Mouse (Mus musculus): ENCODE measurements around the gene Wif1. TPM values are rescaled to one million over a fixed set of nuclear protein-coding genes. Genes with fewer than 3 reads are reported as not detected.

The Wif1 gene
- polyA plus RNA-seq, 1 experiment from 2014 or later: 0.57 TPM

GRCm38 (mm10) chr10:121062704-121063103 is 28.9 kb downstream of the Wif1 start:
- Histone ChIP-seq H3K4me2 (ENCODE audit: low read depth, low read length) (no peak overlapping the region), H3K4me1 (ENCODE audit: control insufficient read depth, insufficient read depth, low read length) (peaks cover 5% of the 10 kb centered on the region; the same call in 1 of the 2 replicates), H3K27ac (ENCODE audit: low read length) (no peak overlapping the region), H3K9me3 (ENCODE audit: control insufficient read depth, low read length) (no peaks in the 10 kb centered on the region), H3K4me3 (ENCODE audit: low read length) (no peak overlapping the region), H3K9ac (ENCODE audit: low read depth, low read length) (no peak overlapping the region), H3K27me3 (replicated peaks; ENCODE audit: control insufficient read depth, insufficient read depth, low read length) (no peaks in the 10 kb centered on the region), H3K36me3 (ENCODE audit: control insufficient read depth, insufficient read depth, low read length) (no peaks in the 10 kb centered on the region)
- WGBS: 93% methylated on average over 8 of the region's 8 CpGs
- no peak for ATAC-seq

- no peak overlapping the region for H3K27ac ChIP-seq (ENCODE audit: low read length)
- no peaks in the 10 kb centered on the region for H3K27me3 ChIP-seq (replicated peaks; ENCODE audit: control insufficient read depth, insufficient read depth, low read length)
- H3K36me3 ChIP-seq (ENCODE audit: control insufficient read depth, insufficient read depth, low read length): no peaks in the 10 kb centered on the region
- no peaks in the 10 kb centered on the region for H3K4me1 ChIP-seq (ENCODE audit: control insufficient read depth, insufficient read depth, low read length)
- ATAC-seq: no peak
- 65% methylated on average over 7 of the region's 7 CpGs for WGBS
- no peak overlapping the region for H3K4me2 ChIP-seq (ENCODE audit: low read depth, low read length)
- H3K4me3 ChIP-seq (ENCODE audit: low read length): no peak overlapping the region
- H3K9me3 ChIP-seq (ENCODE audit: control insufficient read depth, low read length): no peaks in the 10 kb centered on the region
- H3K9ac ChIP-seq (ENCODE audit: low read depth, low read length): no peak overlapping the region
These were observed 33.7 kb downstream of the Wif1 start for GRCm38 (mm10) chr10:121067416-121067951.

GRCm38 (mm10) chr10:121068003-121068402 is 34.2 kb downstream of the Wif1 start:
- H3K27me3 ChIP-seq (replicated peaks; ENCODE audit: control insufficient read depth, insufficient read depth, low read length): no peaks in the 10 kb centered on the region
- H3K4me2 ChIP-seq (ENCODE audit: low read depth, low read length): no peak overlapping the region
- no peak overlapping the region for H3K4me3 ChIP-seq (ENCODE audit: low read length)
- 48% methylated on average over 1 of the region's 1 CpGs for WGBS
- ATAC-seq: no peak
- no peaks in the 10 kb centered on the region for H3K4me1 ChIP-seq (ENCODE audit: control insufficient read depth, insufficient read depth, low read length)
- no peak overlapping the region for H3K27ac ChIP-seq (ENCODE audit: low read length)
- H3K9ac ChIP-seq (ENCODE audit: low read depth, low read length): no peak overlapping the region
- no peaks in the 10 kb centered on the region for H3K36me3 ChIP-seq (ENCODE audit: control insufficient read depth, insufficient read depth, low read length)
- no peaks in the 10 kb centered on the region for H3K9me3 ChIP-seq (ENCODE audit: control insufficient read depth, low read length)

- Histone ChIP-seq H3K4me2 (ENCODE audit: low read depth, low read length) (no peak overlapping the region), H3K4me1 (ENCODE audit: control insufficient read depth, insufficient read depth, low read length) (no peaks in the 10 kb centered on the region), H3K27ac (ENCODE audit: low read length) (no peak overlapping the region), H3K9ac (ENCODE audit: low read depth, low read length) (no peak overlapping the region), H3K36me3 (ENCODE audit: control insufficient read depth, insufficient read depth, low read length) (no peaks in the 10 kb centered on the region), H3K27me3 (replicated peaks; ENCODE audit: control insufficient read depth, insufficient read depth, low read length) (no peaks in the 10 kb centered on the region), H3K9me3 (ENCODE audit: control insufficient read depth, low read length) (no peaks in the 10 kb centered on the region), H3K4me3 (ENCODE audit: low read length) (no peak overlapping the region)
- WGBS: 73% methylated on average over 7 of the region's 7 CpGs
- no peak for ATAC-seq
These were observed 37.0 kb downstream of the Wif1 start for GRCm38 (mm10) chr10:121070742-121071141.

- 71% methylated on average over 9 of the region's 9 CpGs for WGBS
- Histone ChIP-seq H3K27me3 (replicated peaks; ENCODE audit: control insufficient read depth, insufficient read depth, low read length) (no peaks in the 10 kb centered on the region), H3K9ac (ENCODE audit: low read depth, low read length) (no peak overlapping the region), H3K36me3 (ENCODE audit: control insufficient read depth, insufficient read depth, low read length) (no peaks in the 10 kb centered on the region), H3K9me3 (ENCODE audit: control insufficient read depth, low read length) (no peaks in the 10 kb centered on the region), H3K4me1 (ENCODE audit: control insufficient read depth, insufficient read depth, low read length) (no peaks in the 10 kb centered on the region), H3K4me3 (ENCODE audit: low read length) (no peak overlapping the region), H3K27ac (ENCODE audit: low read length) (no peak overlapping the region), H3K4me2 (ENCODE audit: low read depth, low read length) (no peak overlapping the region)
- no peak for ATAC-seq
These were observed 46.7 kb downstream of the Wif1 start for GRCm38 (mm10) chr10:121080500-121080899.

GRCm38 (mm10) chr10:121082881-121083280 is 49.1 kb downstream of the Wif1 start:
- Histone ChIP-seq H3K4me3 (ENCODE audit: low read length) (no peak overlapping the region), H3K36me3 (ENCODE audit: control insufficient read depth, insufficient read depth, low read length) (no peaks in the 10 kb centered on the region), H3K27ac (ENCODE audit: low read length) (no peak overlapping the region), H3K9me3 (ENCODE audit: control insufficient read depth, low read length) (no peaks in the 10 kb centered on the region), H3K9ac (ENCODE audit: low read depth, low read length) (no peak overlapping the region), H3K4me1 (ENCODE audit: control insufficient read depth, insufficient read depth, low read length) (no peaks in the 10 kb centered on the region), H3K4me2 (ENCODE audit: low read depth, low read length) (no peak overlapping the region), H3K27me3 (replicated peaks; ENCODE audit: control insufficient read depth, insufficient read depth, low read length) (no peaks in the 10 kb centered on the region)
- ATAC-seq: no peak
- WGBS: 88% methylated on average over 4 of the region's 4 CpGs

GRCm38 (mm10) chr10:121083512-121083911 is 49.8 kb downstream of the Wif1 start:
- H3K4me2 ChIP-seq (ENCODE audit: low read depth, low read length): no peak overlapping the region
- no peak overlapping the region for H3K9ac ChIP-seq (ENCODE audit: low read depth, low read length)
- H3K4me1 ChIP-seq (ENCODE audit: control insufficient read depth, insufficient read depth, low read length): no peaks in the 10 kb centered on the region
- H3K27me3 ChIP-seq (replicated peaks; ENCODE audit: control insufficient read depth, insufficient read depth, low read length): no peaks in the 10 kb centered on the region
- H3K27ac ChIP-seq (ENCODE audit: low read length): no peak overlapping the region
- 67% methylated on average over 10 of the region's 10 CpGs for WGBS
- H3K9me3 ChIP-seq (ENCODE audit: control insufficient read depth, low read length): no peaks in the 10 kb centered on the region
- no peak overlapping the region for H3K4me3 ChIP-seq (ENCODE audit: low read length)
- ATAC-seq: no peak
- no peaks in the 10 kb centered on the region for H3K36me3 ChIP-seq (ENCODE audit: control insufficient read depth, insufficient read depth, low read length)

- H3K9me3 ChIP-seq (ENCODE audit: control insufficient read depth, low read length): no peaks in the 10 kb centered on the region
- no peak overlapping the region for H3K4me3 ChIP-seq (ENCODE audit: low read length)
- no peak overlapping the region for H3K9ac ChIP-seq (ENCODE audit: low read depth, low read length)
- no peaks in the 10 kb centered on the region for H3K4me1 ChIP-seq (ENCODE audit: control insufficient read depth, insufficient read depth, low read length)
- H3K27ac ChIP-seq (ENCODE audit: low read length): no peak overlapping the region
- no peaks in the 10 kb centered on the region for H3K36me3 ChIP-seq (ENCODE audit: control insufficient read depth, insufficient read depth, low read length)
- no peak overlapping the region for H3K4me2 ChIP-seq (ENCODE audit: low read depth, low read length)
- H3K27me3 ChIP-seq (replicated peaks; ENCODE audit: control insufficient read depth, insufficient read depth, low read length): no peaks in the 10 kb centered on the region
- no peak for ATAC-seq
- 71% methylated on average over 5 of the region's 5 CpGs for WGBS
These were observed 54.9 kb downstream of the Wif1 start for GRCm38 (mm10) chr10:121088679-121089078.

GRCm38 (mm10) chr10:121089312-121089711 is 55.6 kb downstream of the Wif1 start:
- H3K4me1 ChIP-seq (ENCODE audit: control insufficient read depth, insufficient read depth, low read length): no peaks in the 10 kb centered on the region
- WGBS: 5% methylated on average over 6 of the region's 6 CpGs
- ATAC-seq: peak; percentile 68
- H3K4me3 ChIP-seq (ENCODE audit: low read length): peak overlapping the region; percentile 21; the same call in 1 of the 2 replicates
- H3K9ac ChIP-seq (ENCODE audit: low read depth, low read length): no peak overlapping the region
- H3K9me3 ChIP-seq (ENCODE audit: control insufficient read depth, low read length): no peaks in the 10 kb centered on the region
- H3K36me3 ChIP-seq (ENCODE audit: control insufficient read depth, insufficient read depth, low read length): no peaks in the 10 kb centered on the region
- H3K4me2 ChIP-seq (ENCODE audit: low read depth, low read length): peak overlapping the region; percentile 34
- H3K27ac ChIP-seq (ENCODE audit: low read length): no peak overlapping the region
- H3K27me3 ChIP-seq (replicated peaks; ENCODE audit: control insufficient read depth, insufficient read depth, low read length): no peaks in the 10 kb centered on the region

- Histone ChIP-seq H3K27me3 (replicated peaks; ENCODE audit: control insufficient read depth, insufficient read depth, low read length) (no peaks in the 10 kb centered on the region), H3K4me3 (ENCODE audit: low read length) (no peak overlapping the region), H3K9me3 (ENCODE audit: control insufficient read depth, low read length) (no peaks in the 10 kb centered on the region), H3K4me1 (ENCODE audit: control insufficient read depth, insufficient read depth, low read length) (no peaks in the 10 kb centered on the region), H3K36me3 (ENCODE audit: control insufficient read depth, insufficient read depth, low read length) (no peaks in the 10 kb centered on the region), H3K9ac (ENCODE audit: low read depth, low read length) (no peak overlapping the region), H3K4me2 (ENCODE audit: low read depth, low read length) (peak overlapping the region; percentile 39; the same call in 1 of the 2 replicates), H3K27ac (ENCODE audit: low read length) (no peak overlapping the region)
- 0 out of 2 replicates have a peak, but pooled peaks have one; percentile 40 for ATAC-seq
- WGBS: 24% methylated on average over 8 of the region's 8 CpGs
These were observed 56.2 kb downstream of the Wif1 start for GRCm38 (mm10) chr10:121090006-121090405.

Data from intestine, embryonic 16.5 days (tissue).